Mouse (Mus musculus) forebrain, embryonic 14.5 days (tissue): ENCODE data around the gene Bcl11b. TPM values are rescaled to one million over a fixed set of nuclear protein-coding genes. Genes with fewer than 3 reads are reported as not detected.
A peak's percentile ranks its signal among the peaks of the same experiment; 100 is the strongest.

Source experiments
- ATAC-seq: fragments of 200-750 bp; cut with Nextera tagmentation; 2 replicates; pipeline ENCODE4 v1.8.0; 2017; ENCODE audit warnings: mild to moderate bottlenecking, moderate library complexity
- DNase-seq: peaks from one replicate; pipeline ENCODE4 v3.0.0-alpha.2; 2015; ENCODE audit warnings: low spot score
- H3K27ac ChIP-seq: fragments of 300-500 bp; sonication (generic); 2 replicates; pipeline ENCODE4 v1.5.1; 2014; ENCODE audit warnings: low read depth, mild to moderate bottlenecking, control low read depth, low read length, moderate library complexity
- H3K27me3 ChIP-seq: fragments of 300-500 bp; sonication (generic); replicated peaks from 2 replicates; pipeline ENCODE4 v1.6.1; 2014; ENCODE audit warnings: low read length, control low read depth, mixed read lengths; ENCODE audit not compliant: control insufficient read depth, insufficient read depth
- H3K36me3 ChIP-seq: fragments of 300-500 bp; sonication (generic); 2 replicates; pipeline ENCODE4 v1.6.1; 2014; ENCODE audit warnings: low read length, control low read depth; ENCODE audit not compliant: control insufficient read depth, insufficient read depth
- H3K4me1 ChIP-seq: fragments of 300-500 bp; sonication (generic); 2 replicates; pipeline ENCODE4 v1.6.1; 2014; ENCODE audit warnings: antibody characterized with exemption, low read length, control low read depth; ENCODE audit not compliant: control insufficient read depth, insufficient read depth
- H3K4me2 ChIP-seq: fragments of 300-500 bp; sonication (generic); 2 replicates; pipeline ENCODE4 v1.6.1; 2014; ENCODE audit warnings: mild to moderate bottlenecking, control low read depth, low read length
- H3K4me3 ChIP-seq: fragments of 300-500 bp; sonication (generic); 2 replicates; pipeline ENCODE4 v1.5.1; 2014; ENCODE audit warnings: low read depth, low read length, control low read depth
- H3K9ac ChIP-seq: fragments of 300-500 bp; sonication (generic); 2 replicates; pipeline ENCODE4 v1.6.1; 2014; ENCODE audit warnings: mild to moderate bottlenecking, low read length, control low read depth, moderate library complexity
- H3K9me3 ChIP-seq: fragments of 300-500 bp; sonication (generic); replicated peaks from 2 replicates; pipeline ENCODE4 v1.6.1; 2016; ENCODE audit warnings: low read length, control low read depth, mixed read lengths; ENCODE audit not compliant: control insufficient read depth
- WGBS: fragments of 180-500 bp; shearing (Covaris S2); extraction: QIAGEN DNeasy Blood & Tissue Kit; methylation state at CpG from one replicate; pipeline ENCODE4 v1.1.7; 2014; 5-methylcytosine and 5-hydroxymethylcytosine counted together
- polyA plus RNA-seq: library from polyadenylated mRNA; unstranded; fragments of >200 nt; fragmentation: Nextera tagmentation; extraction: Ambion mirVana; gene quantifications from 2 replicates; pipeline ENCODE4 v1.2.1, GENCODE M21; 2014

Bcl11b gene
- polyA plus RNA-seq, 1 experiment from 2014 or later = 76.7 TPM

- Histone ChIP-seq H3K4me2 (no peak overlapping the region), H3K27me3 (no peaks in the 10 kb centered on the region), H3K9ac (no peak overlapping the region), H3K27ac (no peak overlapping the region), H3K4me3 (no peak overlapping the region), H3K36me3 (no peaks in the 10 kb centered on the region), H3K4me1 (peaks cover 3% of the 10 kb centered on the region; the same call in 1 of the 2 replicates), H3K9me3 (no peaks in the 10 kb centered on the region)
- 69% methylated on average over 12 of the region's 12 CpGs for WGBS
- ATAC-seq (no peak), DNase-seq (no peak)
Observed at GRCm38 (mm10) chr12:108012003-108012402, 8.6 kb upstream of the Bcl11b start.

- DNase-seq (no peak), ATAC-seq (no peak)
- Histone ChIP-seq H3K9me3 (no peaks in the 10 kb centered on the region), H3K9ac (no peak overlapping the region), H3K27ac (no peak overlapping the region), H3K4me3 (no peak overlapping the region), H3K4me2 (no peak overlapping the region), H3K36me3 (no peaks in the 10 kb centered on the region), H3K27me3 (no peaks in the 10 kb centered on the region), H3K4me1 (peaks cover 6% of the 10 kb centered on the region; the same call in 1 of the 2 replicates)
- WGBS = 51% methylated on average over 11 of the region's 11 CpGs
Observed at GRCm38 (mm10) chr12:108010346-108010745, 6.9 kb upstream of the Bcl11b start.

- 11% methylated on average over 4 of the region's 4 CpGs for WGBS
- DNase-seq (no peak), ATAC-seq (no peak)
Observed at GRCm38 (mm10) chr12:108009156-108009555, 5.8 kb upstream of the Bcl11b start.

GRCm38 (mm10) chr12:108005816-108006626 lies 2.6 kb upstream of the Bcl11b start:
- WGBS = 2% methylated on average over 53 of the region's 56 CpGs
- peak overlapping the region; percentile 65 for H3K4me2 ChIP-seq
- H3K27me3 ChIP-seq = no peaks in the 10 kb centered on the region
- H3K4me3 ChIP-seq = peak overlapping the region; percentile 31
- H3K9me3 ChIP-seq = no peaks in the 10 kb centered on the region
- no peaks in the 10 kb centered on the region for H3K36me3 ChIP-seq
- DNase-seq (peak; percentile 96), ATAC-seq (peak; percentile 76)
- H3K9ac ChIP-seq = peak overlapping the region; percentile 50
- peaks cover 16% of the 10 kb centered on the region for H3K4me1 ChIP-seq
- H3K27ac ChIP-seq = peak overlapping the region; percentile 68

More at GRCm38 (mm10) chr12:108009156-108009555, 5.8 kb upstream of the Bcl11b start:
- Histone ChIP-seq H3K4me1 (peaks cover 16% of the 10 kb centered on the region), H3K9ac (no peak overlapping the region), H3K4me2 (no peak overlapping the region), H3K27me3 (no peaks in the 10 kb centered on the region), H3K4me3 (no peak overlapping the region), H3K9me3 (no peaks in the 10 kb centered on the region), H3K36me3 (no peaks in the 10 kb centered on the region), H3K27ac (no peak overlapping the region)

- 8% methylated on average over 14 of the region's 14 CpGs for WGBS
- no peak for ATAC-seq
- peak overlapping the region; percentile 98 for H3K4me3 ChIP-seq
- H3K36me3 ChIP-seq = no peaks in the 10 kb centered on the region
- no peaks in the 10 kb centered on the region for H3K9me3 ChIP-seq
- no peaks in the 10 kb centered on the region for H3K27me3 ChIP-seq
- peak overlapping the region; percentile 47 for H3K9ac ChIP-seq
- peak overlapping the region; percentile 65 for H3K4me2 ChIP-seq
- H3K27ac ChIP-seq = peak overlapping the region; percentile 59; the same call in 1 of the 2 replicates
- no peak for DNase-seq
- H3K4me1 ChIP-seq = peaks cover 16% of the 10 kb centered on the region
Observed at GRCm38 (mm10) chr12:108005488-108005800, 2.0 kb upstream of the Bcl11b start.

GRCm38 (mm10) chr12:108004701-108005487 lies 1.5 kb upstream of the Bcl11b start:
- peak overlapping the region; percentile 59; the same call in 1 of the 2 replicates for H3K27ac ChIP-seq
- H3K9ac ChIP-seq = peak overlapping the region; percentile 47
- no peaks in the 10 kb centered on the region for H3K9me3 ChIP-seq
- peak overlapping the region; percentile 65 for H3K4me2 ChIP-seq
- H3K36me3 ChIP-seq = no peaks in the 10 kb centered on the region
- no peaks in the 10 kb centered on the region for H3K27me3 ChIP-seq
- peak overlapping the region; percentile 98 for H3K4me3 ChIP-seq
- WGBS = under 1% methylated on average over 40 of the region's 43 CpGs
- peaks cover 13% of the 10 kb centered on the region for H3K4me1 ChIP-seq
- ATAC-seq (no peak), DNase-seq (peak; percentile 55)

GRCm38 (mm10) chr12:108003928-108004327 lies 526 bp upstream of the Bcl11b start:
- peak overlapping the region; percentile 65 for H3K4me2 ChIP-seq
- H3K9me3 ChIP-seq = no peaks in the 10 kb centered on the region
- peak overlapping the region; percentile 99 for H3K27ac ChIP-seq
- ATAC-seq (peak; percentile 76), DNase-seq (peak; percentile 98)
- H3K36me3 ChIP-seq = no peaks in the 10 kb centered on the region
- under 1% methylated on average over 35 of the region's 35 CpGs for WGBS
- H3K4me3 ChIP-seq = peak overlapping the region; percentile 98
- peaks cover 13% of the 10 kb centered on the region for H3K4me1 ChIP-seq
- H3K27me3 ChIP-seq = no peaks in the 10 kb centered on the region
- H3K9ac ChIP-seq = peak overlapping the region; percentile 100

GRCm38 (mm10) chr12:108002436-108003189 lies 789 bp downstream of the Bcl11b start:
- peak; percentile 68 for DNase-seq
- H3K4me2 ChIP-seq = peak overlapping the region; percentile 65

More at GRCm38 (mm10) chr12:108002436-108003189, 789 bp downstream of the Bcl11b start:
- Histone ChIP-seq H3K27ac (peak overlapping the region; percentile 99), H3K4me3 (peak overlapping the region; percentile 98), H3K4me1 (peaks cover 21% of the 10 kb centered on the region), H3K27me3 (no peaks in the 10 kb centered on the region), H3K9ac (peak overlapping the region; percentile 100), H3K36me3 (no peaks in the 10 kb centered on the region), H3K9me3 (no peaks in the 10 kb centered on the region)
- ATAC-seq = no peak
- WGBS = under 1% methylated on average over 49 of the region's 78 CpGs
